Mouse (Mus musculus) forebrain, embryonic 14.5 days (tissue): ENCODE measurements at regions not wholly inside any gene's neighbourhood (a gene's known extent, or its start where the extent isn't known, plus 50 kb on each side); places are given as distances from the start of the nearest gene placed in this dataset.

Source experiments
- ATAC-seq: fragments of 200-750 bp; cut with Nextera tagmentation; 2 replicates; pipeline ENCODE4 v1.8.0; 2017; ENCODE audit warnings: mild to moderate bottlenecking, moderate library complexity
- DNase-seq: peaks from one replicate; pipeline ENCODE4 v3.0.0-alpha.2; 2015; ENCODE audit warnings: low spot score
- H3K27ac ChIP-seq: fragments of 300-500 bp; sonication (generic); 2 replicates; pipeline ENCODE4 v1.5.1; 2014; ENCODE audit warnings: low read depth, mild to moderate bottlenecking, control low read depth, low read length, moderate library complexity
- H3K27me3 ChIP-seq: fragments of 300-500 bp; sonication (generic); replicated peaks from 2 replicates; pipeline ENCODE4 v1.6.1; 2014; ENCODE audit warnings: low read length, control low read depth, mixed read lengths; ENCODE audit not compliant: control insufficient read depth, insufficient read depth
- H3K36me3 ChIP-seq: fragments of 300-500 bp; sonication (generic); 2 replicates; pipeline ENCODE4 v1.6.1; 2014; ENCODE audit warnings: low read length, control low read depth; ENCODE audit not compliant: control insufficient read depth, insufficient read depth
- H3K4me1 ChIP-seq: fragments of 300-500 bp; sonication (generic); 2 replicates; pipeline ENCODE4 v1.6.1; 2014; ENCODE audit warnings: antibody characterized with exemption, low read length, control low read depth; ENCODE audit not compliant: control insufficient read depth, insufficient read depth
- H3K4me2 ChIP-seq: fragments of 300-500 bp; sonication (generic); 2 replicates; pipeline ENCODE4 v1.6.1; 2014; ENCODE audit warnings: mild to moderate bottlenecking, control low read depth, low read length
- H3K4me3 ChIP-seq: fragments of 300-500 bp; sonication (generic); 2 replicates; pipeline ENCODE4 v1.5.1; 2014; ENCODE audit warnings: low read depth, low read length, control low read depth
- H3K9ac ChIP-seq: fragments of 300-500 bp; sonication (generic); 2 replicates; pipeline ENCODE4 v1.6.1; 2014; ENCODE audit warnings: mild to moderate bottlenecking, low read length, control low read depth, moderate library complexity
- H3K9me3 ChIP-seq: fragments of 300-500 bp; sonication (generic); replicated peaks from 2 replicates; pipeline ENCODE4 v1.6.1; 2016; ENCODE audit warnings: low read length, control low read depth, mixed read lengths; ENCODE audit not compliant: control insufficient read depth
- WGBS: fragments of 180-500 bp; shearing (Covaris S2); extraction: QIAGEN DNeasy Blood & Tissue Kit; methylation state at CpG from one replicate; pipeline ENCODE4 v1.1.7; 2014; 5-methylcytosine and 5-hydroxymethylcytosine counted together

- no peak overlapping the region for H3K4me3 ChIP-seq
- peaks cover 22% of the 10 kb centered on the region; the same call in 1 of the 2 replicates for H3K27me3 ChIP-seq
- no peak for DNase-seq
- no peaks in the 10 kb centered on the region for H3K36me3 ChIP-seq
- H3K4me2 ChIP-seq, result no peak overlapping the region
- no peak overlapping the region for H3K27ac ChIP-seq
- no peak for ATAC-seq
- H3K9ac ChIP-seq, result no peak overlapping the region
- WGBS, result 47% methylated on average over 8 of the region's 8 CpGs
- H3K4me1 ChIP-seq, result no peaks in the 10 kb centered on the region
- no peaks in the 10 kb centered on the region for H3K9me3 ChIP-seq
These were observed 96.5 kb upstream of the Basp1 start for GRCm38 (mm10) chr15:25510060-25510492.

- Histone ChIP-seq H3K4me3 (no peak overlapping the region), H3K27me3 (no peaks in the 10 kb centered on the region), H3K36me3 (no peaks in the 10 kb centered on the region), H3K27ac (no peak overlapping the region), H3K9me3 (no peaks in the 10 kb centered on the region), H3K4me1 (no peaks in the 10 kb centered on the region), H3K9ac (no peak overlapping the region), H3K4me2 (no peak overlapping the region)
- WGBS, result 88% methylated on average over 15 of the region's 15 CpGs
- DNase-seq (no peak), ATAC-seq (no peak)
These were observed 104.0 kb upstream of the Myo10 start for GRCm38 (mm10) chr15:25518025-25518928.

GRCm38 (mm10) chr15:25524189-25524588 is 98.1 kb upstream of the Myo10 start:
- no peaks in the 10 kb centered on the region for H3K27me3 ChIP-seq
- WGBS, result 90% methylated on average over 4 of the region's 4 CpGs
- no peak for ATAC-seq
- H3K4me1 ChIP-seq, result no peaks in the 10 kb centered on the region
- DNase-seq, result no peak
- no peak overlapping the region for H3K9ac ChIP-seq
- H3K4me3 ChIP-seq, result no peak overlapping the region
- no peaks in the 10 kb centered on the region for H3K9me3 ChIP-seq
- no peak overlapping the region for H3K4me2 ChIP-seq
- no peaks in the 10 kb centered on the region for H3K36me3 ChIP-seq
- H3K27ac ChIP-seq, result no peak overlapping the region

- WGBS, result 66% methylated on average over 7 of the region's 7 CpGs
- no peaks in the 10 kb centered on the region for H3K36me3 ChIP-seq
- no peak overlapping the region for H3K27ac ChIP-seq
- no peak overlapping the region for H3K9ac ChIP-seq
- H3K4me1 ChIP-seq, result no peaks in the 10 kb centered on the region
- no peak overlapping the region for H3K4me2 ChIP-seq
- no peak for ATAC-seq
- H3K9me3 ChIP-seq, result no peaks in the 10 kb centered on the region
- no peaks in the 10 kb centered on the region for H3K27me3 ChIP-seq
- no peak overlapping the region for H3K4me3 ChIP-seq
- DNase-seq, result no peak
These were observed 97.0 kb upstream of the Myo10 start for GRCm38 (mm10) chr15:25525337-25525736.

DNA sequence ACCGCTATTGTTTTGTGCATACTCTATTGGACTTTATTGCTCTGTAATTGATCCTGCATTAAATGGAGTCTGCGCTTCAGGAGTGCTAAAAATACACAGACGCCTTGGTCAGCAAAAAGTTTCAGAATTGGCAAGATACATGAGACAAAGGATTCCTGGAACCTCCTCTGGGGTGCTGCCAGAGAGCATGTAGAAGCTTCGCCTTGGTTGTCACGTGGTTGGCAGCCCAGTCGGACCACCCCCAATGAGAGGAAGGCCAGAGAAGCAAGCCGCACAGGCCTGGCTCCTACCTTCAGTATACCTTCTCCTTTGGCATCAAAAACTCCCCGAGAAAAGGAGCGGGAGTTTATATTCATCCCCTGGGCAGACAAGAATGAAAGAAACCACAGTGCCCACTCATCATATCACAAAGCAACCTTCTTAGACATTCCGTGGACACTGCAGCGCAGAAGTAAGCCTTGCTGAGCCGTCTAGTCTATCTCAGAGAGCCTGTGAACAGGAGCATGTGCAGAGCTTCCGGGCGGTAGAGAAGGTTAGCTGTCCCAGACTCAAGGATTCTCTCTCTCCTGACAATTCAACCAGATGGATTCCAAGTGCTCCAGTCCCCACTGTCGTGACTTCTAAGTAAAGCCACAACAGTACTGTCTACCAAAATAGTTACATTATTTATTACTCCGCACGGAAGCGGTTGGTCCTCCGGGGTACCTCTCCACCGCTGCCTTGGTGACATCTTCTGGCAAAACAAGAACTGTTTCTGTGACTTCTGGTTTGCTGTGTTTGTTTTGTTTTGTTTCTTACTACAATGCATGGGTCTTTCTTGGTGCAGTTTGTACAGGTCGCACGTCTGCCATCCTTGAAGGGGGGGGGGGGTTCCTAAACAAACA is 85.6 kb upstream of the Myo10 start:
- no peaks in the 10 kb centered on the region for H3K4me1 ChIP-seq
- no peaks in the 10 kb centered on the region for H3K27me3 ChIP-seq
- H3K9ac ChIP-seq, result no peak overlapping the region
- no peak for ATAC-seq
- H3K36me3 ChIP-seq, result no peaks in the 10 kb centered on the region
- no peak overlapping the region for H3K4me2 ChIP-seq
- no peak overlapping the region for H3K4me3 ChIP-seq
- H3K9me3 ChIP-seq, result no peaks in the 10 kb centered on the region
- H3K27ac ChIP-seq, result no peak overlapping the region
- peak; percentile 6 for DNase-seq
- WGBS, result 79% methylated on average over 22 of the region's 22 CpGs

DNA sequence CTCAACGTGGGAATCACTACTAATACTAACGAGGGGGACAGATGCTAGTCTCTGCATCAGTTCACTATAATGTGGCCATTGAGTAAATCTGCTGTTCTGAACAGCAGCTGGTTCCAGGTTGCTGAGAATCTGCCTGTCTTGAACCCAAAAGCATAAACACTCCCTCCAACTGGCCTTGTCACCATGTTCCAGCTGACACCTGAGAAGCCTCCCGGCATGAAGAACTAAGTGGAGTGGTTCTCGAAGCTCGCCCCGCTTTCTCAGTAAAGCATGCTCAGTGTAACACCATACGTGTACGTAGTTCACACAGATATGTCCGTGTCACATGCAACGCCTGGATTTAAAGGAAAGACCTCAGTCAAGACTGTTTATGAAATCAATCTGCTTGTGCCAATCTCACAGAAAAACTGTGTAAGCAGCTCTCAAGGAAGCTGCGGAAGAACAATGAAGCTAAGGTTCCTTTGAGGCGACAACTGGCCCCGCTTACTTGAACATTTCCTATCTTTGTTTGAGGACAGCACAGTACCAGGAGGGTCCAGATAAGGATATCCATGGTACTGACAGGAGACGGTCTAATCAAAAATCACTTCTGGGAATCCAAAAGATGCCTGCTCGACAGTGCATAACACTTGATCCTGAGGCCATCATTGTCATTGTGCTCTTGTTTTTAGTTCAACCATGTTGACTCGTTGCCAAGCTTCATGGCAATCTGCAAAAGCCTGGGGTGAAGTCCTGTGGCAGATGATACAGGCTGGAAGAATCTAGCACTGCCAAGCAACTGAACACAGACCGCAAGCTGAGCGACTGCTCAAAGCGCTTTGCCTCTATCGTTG is 82.8 kb upstream of the Myo10 start:
- Histone ChIP-seq H3K9ac (no peak overlapping the region), H3K27me3 (no peaks in the 10 kb centered on the region), H3K36me3 (no peaks in the 10 kb centered on the region), H3K4me1 (no peaks in the 10 kb centered on the region), H3K4me2 (no peak overlapping the region), H3K9me3 (no peaks in the 10 kb centered on the region), H3K4me3 (no peak overlapping the region), H3K27ac (no peak overlapping the region)
- DNase-seq (no peak), ATAC-seq (no peak)
- WGBS, result 79% methylated on average over 20 of the region's 20 CpGs

- Histone ChIP-seq H3K9ac (no peak overlapping the region), H3K4me3 (no peak overlapping the region), H3K36me3 (no peaks in the 10 kb centered on the region), H3K4me1 (no peaks in the 10 kb centered on the region), H3K27ac (no peak overlapping the region), H3K9me3 (no peaks in the 10 kb centered on the region), H3K27me3 (no peaks in the 10 kb centered on the region), H3K4me2 (no peak overlapping the region)
- no peak for ATAC-seq
- no peak for DNase-seq
- WGBS, result 67% methylated on average over 4 of the region's 4 CpGs
These were observed 79.9 kb upstream of the Myo10 start for GRCm38 (mm10) chr15:25542382-25542781.

- H3K27me3 ChIP-seq, result no peaks in the 10 kb centered on the region
- no peak overlapping the region for H3K27ac ChIP-seq
- no peak for DNase-seq
- no peak overlapping the region for H3K9ac ChIP-seq
- no peaks in the 10 kb centered on the region for H3K4me1 ChIP-seq
- no peak for ATAC-seq
- H3K9me3 ChIP-seq, result no peaks in the 10 kb centered on the region
- H3K36me3 ChIP-seq, result no peaks in the 10 kb centered on the region
- no peak overlapping the region for H3K4me2 ChIP-seq
- H3K4me3 ChIP-seq, result no peak overlapping the region
- 77% methylated on average over 4 of the region's 4 CpGs for WGBS
These were observed 76.1 kb upstream of the Myo10 start for GRCm38 (mm10) chr15:25546185-25546584.
